Mouse (Mus musculus): ENCODE data around the gene Asxl2. TPM values are rescaled to one million over a fixed set of nuclear protein-coding genes. Genes with fewer than 3 reads are reported as not detected.

The Asxl2 gene
- polyA plus RNA-seq, 1 experiment = 17.3 TPM

DNA sequence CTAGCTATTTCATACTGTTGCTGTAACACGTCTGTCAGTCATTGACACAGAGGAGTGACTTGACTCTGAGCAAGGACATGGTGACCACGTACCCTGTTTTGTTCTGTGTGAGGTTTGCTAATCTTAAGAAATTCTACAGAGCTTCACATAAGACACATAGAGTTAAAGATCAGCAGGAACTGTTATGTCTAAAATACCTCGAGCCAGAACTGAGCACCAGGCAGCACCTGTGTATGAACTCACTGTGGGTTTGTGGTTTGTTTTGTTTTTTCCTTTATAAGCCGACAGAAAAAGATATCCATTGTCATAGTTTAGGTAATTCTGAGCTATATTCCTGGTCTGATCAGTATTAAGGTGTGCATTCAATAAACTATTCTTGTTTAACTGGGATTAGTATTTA is 120.8 kb downstream of the Asxl2 start:
- Histone ChIP-seq H3K36me3 (ENCODE audit: control insufficient read depth, insufficient read depth, low read length) (no peaks in the 10 kb centered on the region), H3K27ac (ENCODE audit: control insufficient read depth, insufficient read depth, low read length) (peak overlapping the region; percentile 82), H3K4me3 (ENCODE audit: control insufficient read depth, insufficient read depth, low read length) (no peak overlapping the region), H3K27me3 (ENCODE audit: control insufficient read depth, insufficient read depth, low read length) (no peaks in the 10 kb centered on the region), H3K4me1 (replicated peaks; ENCODE audit: control insufficient read depth, insufficient read depth, low read length) (peaks cover 30% of the 10 kb centered on the region)
- 3% methylated on average over 4 of the region's 4 CpGs for WGBS
- TF ChIP-seq POLR2A (IDR thresholded peaks at IDR 0.05; ENCODE audit: control insufficient read depth, extremely low read depth, insufficient read depth, low read length, poor library complexity) (no peak), CTCF (IDR thresholded peaks at IDR 0.05; ENCODE audit: borderline replicate concordance, control insufficient read depth, extremely low read depth, insufficient read depth, low read length, poor library complexity) (no peak)
- DNase-seq = no peak

GRCm38 (mm10) chr12:3547911-3548310 is 121.3 kb downstream of the Asxl2 start:
- no peaks in the 10 kb centered on the region for H3K36me3 ChIP-seq (ENCODE audit: control insufficient read depth, insufficient read depth, low read length)
- no peak for DNase-seq
- H3K27me3 ChIP-seq (ENCODE audit: control insufficient read depth, insufficient read depth, low read length) = no peaks in the 10 kb centered on the region
- 28% methylated on average over 3 of the region's 3 CpGs for WGBS
- no peak overlapping the region for H3K4me3 ChIP-seq (ENCODE audit: control insufficient read depth, insufficient read depth, low read length)
- TF ChIP-seq CTCF (IDR thresholded peaks at IDR 0.05; ENCODE audit: borderline replicate concordance, control insufficient read depth, extremely low read depth, insufficient read depth, low read length, poor library complexity) = no peak
- no peak for TF ChIP-seq POLR2A (IDR thresholded peaks at IDR 0.05; ENCODE audit: control insufficient read depth, extremely low read depth, insufficient read depth, low read length, poor library complexity)
- H3K27ac ChIP-seq (ENCODE audit: control insufficient read depth, insufficient read depth, low read length) = peak overlapping the region; percentile 8; the same call in 1 of the 2 replicates
- peaks cover 28% of the 10 kb centered on the region for H3K4me1 ChIP-seq (replicated peaks; ENCODE audit: control insufficient read depth, insufficient read depth, low read length)

GRCm38 (mm10) chr12:3548582-3549211 is 122.0 kb downstream of the Asxl2 start:
- Histone ChIP-seq H3K27me3 (ENCODE audit: control insufficient read depth, insufficient read depth, low read length) (no peaks in the 10 kb centered on the region), H3K36me3 (ENCODE audit: control insufficient read depth, insufficient read depth, low read length) (no peaks in the 10 kb centered on the region), H3K4me3 (ENCODE audit: control insufficient read depth, insufficient read depth, low read length) (no peak overlapping the region), H3K27ac (ENCODE audit: control insufficient read depth, insufficient read depth, low read length) (no peak overlapping the region), H3K4me1 (replicated peaks; ENCODE audit: control insufficient read depth, insufficient read depth, low read length) (peaks cover 28% of the 10 kb centered on the region)
- TF ChIP-seq CTCF (IDR thresholded peaks at IDR 0.05; ENCODE audit: borderline replicate concordance, control insufficient read depth, extremely low read depth, insufficient read depth, low read length, poor library complexity) (no peak), POLR2A (IDR thresholded peaks at IDR 0.05; ENCODE audit: control insufficient read depth, extremely low read depth, insufficient read depth, low read length, poor library complexity) (no peak)
- 9% methylated on average over 5 of the region's 5 CpGs for WGBS
- DNase-seq = peak; percentile 30

DNA sequence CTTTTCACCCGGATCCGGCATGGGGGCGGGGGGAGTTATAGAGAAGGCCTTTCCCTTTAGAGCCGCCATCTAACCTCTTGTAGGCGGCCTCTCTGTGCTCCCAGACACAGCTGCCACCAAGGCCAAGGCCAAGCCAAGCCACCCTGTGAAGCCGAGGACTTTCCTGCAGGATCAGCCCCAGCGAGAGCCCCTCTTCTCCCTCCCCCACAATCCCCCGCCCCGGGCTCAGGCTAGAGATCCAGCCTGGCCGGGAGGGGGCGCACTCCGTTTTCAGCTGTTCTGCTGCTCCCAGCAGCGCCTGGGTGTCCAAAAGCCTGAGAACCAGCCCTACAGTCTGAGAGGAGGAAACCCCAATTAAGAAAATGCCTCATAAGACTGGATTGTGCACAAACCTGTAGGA is 123.6 kb downstream of the Asxl2 start:
- Histone ChIP-seq H3K4me3 (ENCODE audit: control insufficient read depth, insufficient read depth, low read length) (no peak overlapping the region), H3K4me1 (replicated peaks; ENCODE audit: control insufficient read depth, insufficient read depth, low read length) (peaks cover 28% of the 10 kb centered on the region), H3K27me3 (ENCODE audit: control insufficient read depth, insufficient read depth, low read length) (no peaks in the 10 kb centered on the region), H3K27ac (ENCODE audit: control insufficient read depth, insufficient read depth, low read length) (no peak overlapping the region), H3K36me3 (ENCODE audit: control insufficient read depth, insufficient read depth, low read length) (no peaks in the 10 kb centered on the region)
- TF ChIP-seq CTCF (IDR thresholded peaks at IDR 0.05; ENCODE audit: borderline replicate concordance, control insufficient read depth, extremely low read depth, insufficient read depth, low read length, poor library complexity) = no peak
- TF ChIP-seq POLR2A (IDR thresholded peaks at IDR 0.05; ENCODE audit: control insufficient read depth, extremely low read depth, insufficient read depth, low read length, poor library complexity) = no peak
- WGBS = 81% methylated on average over 13 of the region's 13 CpGs
- no peak for DNase-seq

Other genes with a start within 250 kb of the Asxl2 start
- gene Rab10, start 116.9 kb upstream of the Asxl2 start, polyA plus RNA-seq (2012; rRNA removed) = 37.8 and 44.0 TPM in 2 replicates
- gene Kif3c, start 61.7 kb upstream of the Asxl2 start, polyA plus RNA-seq (2012; rRNA removed) = 17.5 and 17.6 TPM in 2 replicates
- 60.7 and 60.8 TPM in 2 replicates for gene Dtnb, start 145.5 kb downstream of the Asxl2 start, polyA plus RNA-seq (2012; rRNA removed)